8 mouse cellular contexts compared by ENCODE assay signal in genomic region chr4:117929391-117929881, GRCm38 (mm10). TPM values are rescaled to one million over a fixed set of nuclear protein-coding genes. Genes with fewer than 3 reads are reported as not detected.
DNase-seq lines count a peak whose midpoint lies in the region; ATAC-seq and TF ChIP-seq lines count a peak whose summit lies in the region.

Gene Artn (minus strand): TSS chr4:117929763.

- peaks cover 60% of the 10 kb centered on the region for H3K27me3 ChIP-seq in heart, embryonic 10.5 days (ENCODE audit: insufficient read depth, poor library complexity, severe bottlenecking)
- H3K27me3 ChIP-seq in embryonic facial prominence, embryonic 12.5 days: peaks cover 50% of the 10 kb centered on the region
- H3K27me3 ChIP-seq in hindbrain, embryonic 10.5 days (ENCODE audit: insufficient read depth, poor library complexity, severe bottlenecking): peaks cover 73% of the 10 kb centered on the region
- H3K27me3 ChIP-seq in limb, embryonic 13.5 days: peaks cover 36% of the 10 kb centered on the region
- H3K27me3 ChIP-seq in midbrain, postnatal 0 days (ENCODE audit: insufficient read depth, low read length): peaks cover 17% of the 10 kb centered on the region

- intact Hi-C loops in heart, postnatal 25 days (cut with DNase I): loop anchor here (5.0 kb wide), 1 partner anchor 102 kb away; no protein-coding TSS in a partner anchor

- ATAC-seq in embryonic facial prominence, embryonic 12.5 days (ENCODE audit: insufficient number of reproducible peaks, insufficient read depth, low FRiP score, low TSS enrichment): peak; percentile 44; the same call in 1 of the 2 replicates
- ATAC-seq in limb, embryonic 13.5 days (ENCODE audit: low FRiP score, low read depth): peak; percentile 58
- ATAC-seq in midbrain, postnatal 0 days (ENCODE audit: low FRiP score): no peak
- ATAC-seq in inflammation-experienced regulatory T-cells, adult 6 months: no peak

- peak within 1 kb of the TSS; percentile 37 for H3K9ac ChIP-seq in embryonic facial prominence, embryonic 12.5 days
- H3K9ac ChIP-seq in limb, embryonic 13.5 days: peak within 1 kb of the TSS; percentile 68
- H3K9ac ChIP-seq in midbrain, postnatal 0 days (replicated peaks; ENCODE audit: low read length, poor library complexity, severe bottlenecking): 0 out of 2 replicates have a peak within 1 kb of the TSS, but pooled peaks have one; percentile 1

- peak within 1 kb of the TSS; percentile 64 for H3K4me3 ChIP-seq in heart, embryonic 10.5 days
- H3K4me3 ChIP-seq in embryonic facial prominence, embryonic 12.5 days: peak within 1 kb of the TSS; percentile 39
- peak within 1 kb of the TSS; percentile 53 for H3K4me3 ChIP-seq in hindbrain, embryonic 10.5 days
- H3K4me3 ChIP-seq in limb, embryonic 13.5 days: peak within 1 kb of the TSS; percentile 53
- peak within 1 kb of the TSS; percentile 17 for H3K4me3 ChIP-seq in midbrain, postnatal 0 days (ENCODE audit: low read depth, low read length)

- WGBS in heart, embryonic 10.5 days: under 1% methylated on average over 33 of the region's 33 CpGs
- under 1% methylated on average over 33 of the region's 33 CpGs for WGBS in embryonic facial prominence, embryonic 12.5 days
- WGBS in hindbrain, embryonic 10.5 days: under 1% methylated on average over 33 of the region's 33 CpGs
- under 1% methylated on average over 33 of the region's 33 CpGs for WGBS in limb, embryonic 13.5 days
- 1% methylated on average over 32 of the region's 33 CpGs for WGBS in midbrain, postnatal 0 days

- H3K36me3 ChIP-seq in heart, embryonic 10.5 days: 0 out of 2 replicates have a peak, but pooled peaks cover 7% of the 10 kb centered on the region
- no peaks in the 10 kb centered on the region for H3K36me3 ChIP-seq in embryonic facial prominence, embryonic 12.5 days
- H3K36me3 ChIP-seq in hindbrain, embryonic 10.5 days: 0 out of 2 replicates have a peak, but pooled peaks cover 8% of the 10 kb centered on the region
- H3K36me3 ChIP-seq in limb, embryonic 13.5 days: peaks cover 13% of the 10 kb centered on the region
- peaks cover 12% of the 10 kb centered on the region; the same call in 1 of the 2 replicates for H3K36me3 ChIP-seq in midbrain, postnatal 0 days (ENCODE audit: insufficient read depth, low read length)

- no peak for DNase-seq in heart, embryonic 10.5 days (ENCODE audit: low spot score)
- no peak for DNase-seq in heart, postnatal 25 days (ENCODE audit: low spot score)
- peak; percentile 55 for DNase-seq in hindbrain, embryonic 10.5 days (ENCODE audit: low spot score)
- DNase-seq in midbrain, postnatal 0 days (ENCODE audit: low spot score): no peak
- no peak for DNase-seq in cerebellum, adult 8-10 months

- H3K4me1 ChIP-seq in heart, embryonic 10.5 days: peaks cover 38% of the 10 kb centered on the region
- peaks cover 29% of the 10 kb centered on the region for H3K4me1 ChIP-seq in embryonic facial prominence, embryonic 12.5 days
- peaks cover 38% of the 10 kb centered on the region for H3K4me1 ChIP-seq in hindbrain, embryonic 10.5 days (replicated peaks)
- H3K4me1 ChIP-seq in limb, embryonic 13.5 days: peaks cover 42% of the 10 kb centered on the region
- H3K4me1 ChIP-seq in midbrain, postnatal 0 days (ENCODE audit: insufficient read depth, low read length): peaks cover 5% of the 10 kb centered on the region; the same call in 1 of the 2 replicates

- no peaks in the 10 kb centered on the region for H3K9me3 ChIP-seq in heart, embryonic 10.5 days
- H3K9me3 ChIP-seq in embryonic facial prominence, embryonic 12.5 days: no peaks in the 10 kb centered on the region
- H3K9me3 ChIP-seq in hindbrain, embryonic 10.5 days: no peaks in the 10 kb centered on the region
- H3K9me3 ChIP-seq in limb, embryonic 13.5 days: no peaks in the 10 kb centered on the region
- no peaks in the 10 kb centered on the region for H3K9me3 ChIP-seq in midbrain, postnatal 0 days (ENCODE audit: low read length)

- no peak for TF ChIP-seq CTCF in midbrain, postnatal 0 days (IDR thresholded peaks at IDR 0.05)

- H3K4me2 ChIP-seq in embryonic facial prominence, embryonic 12.5 days (replicated peaks): peak within 1 kb of the TSS; percentile 85
- H3K4me2 ChIP-seq in limb, embryonic 13.5 days (replicated peaks): peak within 1 kb of the TSS; percentile 95
- peak within 1 kb of the TSS; percentile 41 for H3K4me2 ChIP-seq in midbrain, postnatal 0 days (ENCODE audit: low read depth, low read length, poor library complexity, severe bottlenecking)

- H3K27ac ChIP-seq in heart, embryonic 10.5 days: peak within 1 kb of the TSS; percentile 54
- H3K27ac ChIP-seq in embryonic facial prominence, embryonic 12.5 days: no peak within 1 kb of the TSS; the same call in none of the 2 replicates
- peak within 1 kb of the TSS; percentile 64; the same call in 1 of the 2 replicates for H3K27ac ChIP-seq in hindbrain, embryonic 10.5 days
- H3K27ac ChIP-seq in limb, embryonic 13.5 days: peak within 1 kb of the TSS; percentile 65
- no peak within 1 kb of the TSS for H3K27ac ChIP-seq in midbrain, postnatal 0 days (ENCODE audit: low read depth, low read length)

RNA-seq across cellular contexts. Expression of gene Artn, which starts in this region (rescaled TPM):
- 0.85 and 1.3 TPM in 2 replicates for polyA plus RNA-seq in heart, embryonic 10.5 days (2016; fragmentation: Nextera tagmentation; extraction: Ambion mirVana)
- under 1 TPM; 0.11 to 0.21 TPM for total RNA-seq in heart, postnatal 25 days (2021)
- polyA plus RNA-seq in embryonic facial prominence, embryonic 12.5 days (2016; fragmentation: Nextera tagmentation; extraction: Ambion mirVana): 2.4 and 3.4 TPM in 2 replicates
- polyA plus RNA-seq in hindbrain, embryonic 10.5 days (2016; fragmentation: Nextera tagmentation; extraction: Ambion mirVana): 1.4 and 1.8 TPM in 2 replicates
- polyA plus RNA-seq in limb, embryonic 13.5 days (2015; fragmentation: Nextera tagmentation; extraction: Ambion mirVana): 8.9 and 10.1 TPM in 2 replicates
- 1.7 and 2.0 TPM in 2 replicates for total RNA-seq in midbrain, postnatal 0 days (2014; rRNA removed)
- polyA plus RNA-seq in midbrain, postnatal 0 days (2015; fragmentation: Nextera tagmentation; extraction: Ambion mirVana): 0.48 and 0.77 TPM in 2 replicates
- not detected for polyA plus RNA-seq in inflammation-experienced regulatory T-cells, adult 6 months (2017; shearing (Covaris generic))

Comparison
In these comparisons a context has a peak if more than half of its experiments do, and no peak if none do; other contexts are left out.
1. H3K27ac ChIP-seq: peak in heart, embryonic 10.5 days (single experiment), hindbrain, embryonic 10.5 days (single experiment) and limb, embryonic 13.5 days (single experiment); none in embryonic facial prominence, embryonic 12.5 days (single experiment) and midbrain, postnatal 0 days (single experiment).
2. ATAC-seq: peak in embryonic facial prominence, embryonic 12.5 days (single experiment) and limb, embryonic 13.5 days (single experiment); none in midbrain, postnatal 0 days (single experiment) and inflammation-experienced regulatory T-cells, adult 6 months (single experiment).
3. H3K4me2 ChIP-seq: peak in every context shown above with its lines; median percentile 95 in limb, embryonic 13.5 days; 85 in embryonic facial prominence, embryonic 12.5 days; 41 in midbrain, postnatal 0 days.
4. H3K9ac ChIP-seq: peak in every context shown above with its lines; median percentile 68 in limb, embryonic 13.5 days; 37 in embryonic facial prominence, embryonic 12.5 days; 1 in midbrain, postnatal 0 days.
5. Peak in every context shown above with its lines, with median percentiles within 50 percentile points of each other: H3K4me3 ChIP-seq.